Mouse (Mus musculus) forebrain, embryonic 10.5 days (tissue): Measurements from ENCODE around the gene Cbl. TPM values are rescaled to one million over a fixed set of nuclear protein-coding genes. Genes with fewer than 3 reads are reported as not detected.
A peak's percentile ranks its signal among the peaks of the same experiment; 100 is the strongest.
"Not testable (repeated sequence)": the region's sequence is repeated elsewhere in the genome, so short reads cannot be mapped to it uniquely, and the experiment has no call there.

ENCODE experiments used
- DNase-seq: peaks from one replicate; pipeline ENCODE4 v3.0.0-alpha.2; 2017; ENCODE audit warnings: low spot score; ENCODE audit errors: extremely low spot score
- H3K27ac ChIP-seq: fragments of 300-500 bp; sonication (generic); 2 replicates; pipeline ENCODE4 v1.5.1; 2016; ENCODE audit warnings: mild to moderate bottlenecking
- H3K27me3 ChIP-seq: fragments of 300-500 bp; sonication (generic); 2 replicates; pipeline ENCODE4 v1.6.1; 2016; ENCODE audit warnings: mild to moderate bottlenecking; ENCODE audit not compliant: poor library complexity, severe bottlenecking
- H3K36me3 ChIP-seq: fragments of 300-500 bp; sonication (generic); replicated peaks from 2 replicates; pipeline ENCODE4 v1.6.1; 2016; ENCODE audit warnings: mild to moderate bottlenecking, moderate library complexity
- H3K4me1 ChIP-seq: fragments of 300-500 bp; sonication (generic); 2 replicates; pipeline ENCODE4 v1.6.1; 2016
- H3K4me3 ChIP-seq: fragments of 300-500 bp; sonication (generic); 2 replicates; pipeline ENCODE4 v1.5.1; 2016; ENCODE audit warnings: mild to moderate bottlenecking, moderate library complexity
- H3K9me3 ChIP-seq: fragments of 300-500 bp; sonication (generic); 2 replicates; pipeline ENCODE4 v1.6.1; 2016; ENCODE audit warnings: mild to moderate bottlenecking, moderate library complexity
- WGBS: fragments of 180-500 bp; shearing (Covaris S2); methylation state at CpG from one replicate; pipeline ENCODE4 v1.1.7; 2016; 5-methylcytosine and 5-hydroxymethylcytosine counted together
- polyA plus RNA-seq: library from polyadenylated mRNA; unstranded; fragments of >200 nt; fragmentation: Nextera tagmentation; extraction: Ambion mirVana; gene quantifications from 2 replicates; pipeline ENCODE4 v1.2.1, GENCODE M21; 2016

Gene Cbl
- polyA plus RNA-seq, 1 experiment from 2014 or later = 23.8 TPM

- H3K36me3 ChIP-seq = peaks cover 4% of the 10 kb centered on the region; the same call in 1 of the 2 replicates
- 87% methylated on average over 4 of the region's 4 CpGs for WGBS
- H3K9me3 ChIP-seq = no peaks in the 10 kb centered on the region
- peaks cover 21% of the 10 kb centered on the region for H3K4me1 ChIP-seq
- H3K4me3 ChIP-seq = no peak overlapping the region
- H3K27me3 ChIP-seq = no peaks in the 10 kb centered on the region
- H3K27ac ChIP-seq = no peak overlapping the region
- no peak for DNase-seq
Observed at GRCm38 (mm10) chr9:44116182-44116581, 117.7 kb downstream of the Cbl start.

- Histone ChIP-seq H3K4me1 (peaks cover 26% of the 10 kb centered on the region), H3K4me3 (no peak overlapping the region), H3K27ac (no peak overlapping the region), H3K9me3 (no peaks in the 10 kb centered on the region), H3K27me3 (no peaks in the 10 kb centered on the region), H3K36me3 (peaks cover 8% of the 10 kb centered on the region)
- no peak for DNase-seq
- WGBS = 94% methylated on average over 9 of the region's 9 CpGs
Observed at GRCm38 (mm10) chr9:44115599-44115998, 118.2 kb downstream of the Cbl start.

- Histone ChIP-seq H3K27ac (peak overlapping the region; percentile 95), H3K9me3 (no peaks in the 10 kb centered on the region), H3K4me3 (no peak overlapping the region), H3K36me3 (peaks cover 18% of the 10 kb centered on the region), H3K4me1 (peaks cover 37% of the 10 kb centered on the region), H3K27me3 (no peaks in the 10 kb centered on the region)
- 89% methylated on average over 2 of the region's 2 CpGs for WGBS
- DNase-seq = no peak
Observed at GRCm38 (mm10) chr9:44114453-44114852, 119.4 kb downstream of the Cbl start.

- Histone ChIP-seq H3K27me3 (no peaks in the 10 kb centered on the region), H3K4me1 (peaks cover 49% of the 10 kb centered on the region), H3K9me3 (no peaks in the 10 kb centered on the region), H3K4me3 (peak within 1 kb of the TSS; percentile 90), H3K36me3 (peaks cover 29% of the 10 kb centered on the region), H3K27ac (peak within 1 kb of the TSS; percentile 95)
- under 1% methylated on average over 51 of the region's 51 CpGs for WGBS
- DNase-seq = peak; percentile 93
Observed at GRCm38 (mm10) chr9:44113105-44113789, 120.6 kb downstream of the Cbl start, which contains the start of the genes Gm49380 and Rnf26. TSS of gene Gm49380 (minus strand) at chr9:44113500. TSS of gene Rnf26 (minus strand) at chr9:44113517.

GRCm38 (mm10) chr9:44111909-44112308 lies 121.9 kb downstream of the Cbl start:
- WGBS = 74% methylated on average over 9 of the region's 12 CpGs
- Histone ChIP-seq H3K4me1 (peaks cover 63% of the 10 kb centered on the region), H3K36me3 (peaks cover 43% of the 10 kb centered on the region), H3K4me3 (peak overlapping the region; percentile 90)
- not testable (repeated sequence) for DNase-seq, H3K9me3 ChIP-seq, H3K27ac ChIP-seq, H3K27me3 ChIP-seq

- Histone ChIP-seq H3K4me1 (peaks cover 82% of the 10 kb centered on the region), H3K27ac (0 out of 2 replicates have a peak overlapping the region, but pooled peaks have one; percentile 44)
Observed at GRCm38 (mm10) chr9:44109360-44110095, 124.3 kb downstream of the Cbl start.

GRCm38 (mm10) chr9:44108269-44109055 lies 125.4 kb downstream of the Cbl start:
- Histone ChIP-seq H3K4me1 (peaks cover 73% of the 10 kb centered on the region), H3K27ac (peak overlapping the region; percentile 72), H3K36me3 (peaks cover 74% of the 10 kb centered on the region), H3K4me3 (peak overlapping the region; percentile 31), H3K27me3 (no peaks in the 10 kb centered on the region), H3K9me3 (no peaks in the 10 kb centered on the region)
- DNase-seq = no peak
- 81% methylated on average over 31 of the region's 31 CpGs for WGBS

More at GRCm38 (mm10) chr9:44109360-44110095, 124.3 kb downstream of the Cbl start:
- DNase-seq = peak; percentile 74
- H3K9me3 ChIP-seq = no peaks in the 10 kb centered on the region
- WGBS = 38% methylated on average over 9 of the region's 9 CpGs
- H3K36me3 ChIP-seq = peaks cover 64% of the 10 kb centered on the region
- H3K4me3 ChIP-seq = peak overlapping the region; percentile 31
- no peaks in the 10 kb centered on the region for H3K27me3 ChIP-seq

- Histone ChIP-seq H3K4me3 (peak overlapping the region; percentile 31), H3K4me1 (peaks cover 75% of the 10 kb centered on the region), H3K36me3 (peaks cover 82% of the 10 kb centered on the region), H3K9me3 (no peaks in the 10 kb centered on the region), H3K27me3 (no peaks in the 10 kb centered on the region), H3K27ac (peak overlapping the region; percentile 72)
- DNase-seq = no peak
- WGBS = 36% methylated on average over 25 of the region's 25 CpGs
Observed at GRCm38 (mm10) chr9:44107557-44108179, 126.2 kb downstream of the Cbl start.

GRCm38 (mm10) chr9:44107110-44107509 lies 126.7 kb downstream of the Cbl start, which contains the start of gene C1qtnf5:
TSS of gene C1qtnf5 (plus strand) at chr9:44107245.
- Histone ChIP-seq H3K4me1 (peaks cover 75% of the 10 kb centered on the region), H3K36me3 (peaks cover 87% of the 10 kb centered on the region), H3K27ac (peak within 1 kb of the TSS; percentile 72), H3K9me3 (no peaks in the 10 kb centered on the region), H3K4me3 (peak within 1 kb of the TSS; percentile 31), H3K27me3 (no peaks in the 10 kb centered on the region)
- no peak for DNase-seq
- 49% methylated on average over 8 of the region's 8 CpGs for WGBS

GRCm38 (mm10) chr9:44106596-44106995 lies 127.3 kb downstream of the Cbl start:
- Histone ChIP-seq H3K36me3 (peaks cover 84% of the 10 kb centered on the region), H3K27me3 (no peaks in the 10 kb centered on the region), H3K4me3 (no peak overlapping the region; the same call in 1 of the 2 replicates), H3K4me1 (peaks cover 75% of the 10 kb centered on the region), H3K27ac (peak overlapping the region; percentile 72), H3K9me3 (no peaks in the 10 kb centered on the region)
- no peak for DNase-seq
- WGBS = 76% methylated on average over 4 of the region's 4 CpGs

- H3K4me1 ChIP-seq = peaks cover 78% of the 10 kb centered on the region
- no peak overlapping the region; the same call in 1 of the 2 replicates for H3K4me3 ChIP-seq
- DNase-seq = no peak
- H3K36me3 ChIP-seq = peaks cover 84% of the 10 kb centered on the region
- H3K9me3 ChIP-seq = no peaks in the 10 kb centered on the region
- 96% methylated on average over 7 of the region's 7 CpGs for WGBS
- H3K27ac ChIP-seq = peak overlapping the region; percentile 72
- H3K27me3 ChIP-seq = no peaks in the 10 kb centered on the region
Observed at GRCm38 (mm10) chr9:44106182-44106581, 127.7 kb downstream of the Cbl start.

GRCm38 (mm10) chr9:44105781-44106180 lies 128.1 kb downstream of the Cbl start:
- Histone ChIP-seq H3K4me1 (peaks cover 76% of the 10 kb centered on the region), H3K36me3 (peaks cover 82% of the 10 kb centered on the region), H3K9me3 (no peaks in the 10 kb centered on the region), H3K27me3 (no peaks in the 10 kb centered on the region), H3K4me3 (no peak overlapping the region), H3K27ac (no peak overlapping the region)
- no peak for DNase-seq
- WGBS = 94% methylated on average over 10 of the region's 10 CpGs
